Mouse (Mus musculus): ENCODE results near the gene Brk1. TPM values are rescaled to one million over a fixed set of nuclear protein-coding genes. Genes with fewer than 3 reads are reported as not detected.

Brk1 gene
- total RNA-seq, 2 experiments from 2014 or later = 249 to 254 TPM

- intact Hi-C loops (cut with DNase I) = no loop called here
- no peak for DNase-seq (ENCODE audit: low spot score in 2 of 2)
These were observed 50.3 kb downstream of the Brk1 start for GRCm38 (mm10) chr6:113654753-113655397.

- DNase-seq (ENCODE audit: low spot score in 2 of 2) = no peak
- intact Hi-C loops (cut with DNase I) = no loop called here
These were observed 50.9 kb downstream of the Brk1 start for GRCm38 (mm10) chr6:113655475-113655874.

- intact Hi-C loops (cut with DNase I) = no loop called here
- no peak for DNase-seq (ENCODE audit: low spot score in 2 of 2)
These were observed 52.3 kb downstream of the Brk1 start for GRCm38 (mm10) chr6:113656847-113657246.

- no peak for DNase-seq (ENCODE audit: low spot score in 2 of 2)
- intact Hi-C loops (cut with DNase I) = no loop called here
These were observed 53.7 kb downstream of the Brk1 start for GRCm38 (mm10) chr6:113658226-113658625.

GRCm38 (mm10) chr6:113659648-113660491 is 55.3 kb downstream of the Brk1 start:
- intact Hi-C loops (cut with DNase I) = no loop called here
- peak in 1 of 2 experiments; percentile 50 for DNase-seq (ENCODE audit: low spot score in 2 of 2)

- no peak for DNase-seq (ENCODE audit: low spot score in 2 of 2)
- intact Hi-C loops (cut with DNase I) = no loop called here
These were observed 56.1 kb downstream of the Brk1 start for GRCm38 (mm10) chr6:113660492-113661352.

- intact Hi-C loops (cut with DNase I) = no loop called here
- DNase-seq (ENCODE audit: low spot score in 2 of 2) = no peak
These were observed 57.0 kb downstream of the Brk1 start for GRCm38 (mm10) chr6:113661353-113662241.

- no peak for DNase-seq (ENCODE audit: low spot score in 2 of 2)
- intact Hi-C loops (cut with DNase I) = no loop called here
These were observed 58.6 kb downstream of the Brk1 start for GRCm38 (mm10) chr6:113662964-113663700.

- no peak for DNase-seq (ENCODE audit: low spot score in 2 of 2)
- intact Hi-C loops (cut with DNase I) = no loop called here
These were observed 59.7 kb downstream of the Brk1 start for GRCm38 (mm10) chr6:113664305-113664704.

Other genes starting within 250 kb of the Brk1 start
- gene Tada3, start 226.9 kb upstream of the Brk1 start, total RNA-seq (2021) = 10 to 100 TPM; 48.3 to 51.5 TPM
- gene Arpc4, start 226.7 kb upstream of the Brk1 start, total RNA-seq (2021) = 100 to 1,000 TPM; 259 to 284 TPM
- gene Ttll3, start 215.5 kb upstream of the Brk1 start, total RNA-seq (2021) = 10 to 100 TPM; 11.5 to 13.1 TPM
- 10 to 100 TPM; 17.0 to 21.0 TPM for gene Rpusd3, start 185.4 kb upstream of the Brk1 start, total RNA-seq (2021)
- gene Cidec, start 169.0 kb upstream of the Brk1 start, total RNA-seq (2021) = not detected
- 10 to 100 TPM; 40.9 to 47.4 TPM for gene Jagn1, start 162.2 kb upstream of the Brk1 start, total RNA-seq (2021)
- under 1 TPM; 0.34 to 0.66 TPM for gene Il17re, start 146.3 kb upstream of the Brk1 start, total RNA-seq (2021)
- 1 to 10 TPM; 4.6 to 5.7 TPM for gene Il17rc, start 133.3 kb upstream of the Brk1 start, total RNA-seq (2021)
- gene Creld1, start 121.5 kb upstream of the Brk1 start, total RNA-seq (2021) = 100 to 1,000 TPM; 114 to 121 TPM
- gene Prrt3, start 102.8 kb upstream of the Brk1 start, total RNA-seq (2021) = 10 to 100 TPM; 56.2 to 57.0 TPM
- gene Emc3, start 73.1 kb upstream of the Brk1 start, total RNA-seq (2021) = 10 to 100 TPM; 82.5 to 83.2 TPM
- 1 to 10 TPM; 1.9 to 2.1 TPM for gene Fancd2, start 73.1 kb upstream of the Brk1 start, total RNA-seq (2021)
- under 1 TPM; 0.25 to 0.34 TPM for gene Fancd2os, start 4.1 kb upstream of the Brk1 start, total RNA-seq (2021)
- 10 to 100 TPM; 50.4 to 51.4 TPM for gene Vhl, start 19.2 kb downstream of the Brk1 start, total RNA-seq (2021)
- gene Irak2, start 33.7 kb downstream of the Brk1 start, total RNA-seq (2021) = 10 to 100 TPM; 18.5 to 21.1 TPM
- gene Tatdn2, start 92.3 kb downstream of the Brk1 start, total RNA-seq (2021) = 10 to 100 TPM; 67.1 to 71.7 TPM
- not detected for gene Ghrl, start 115.1 kb downstream of the Brk1 start, total RNA-seq (2021)
- 10 to 100 TPM; 69.4 to 70.6 TPM for gene Sec13, start 136.0 kb downstream of the Brk1 start, total RNA-seq (2021)